Comparison of ENCODE assay signal across 27 mouse cellular contexts in the genomic region with DNA sequence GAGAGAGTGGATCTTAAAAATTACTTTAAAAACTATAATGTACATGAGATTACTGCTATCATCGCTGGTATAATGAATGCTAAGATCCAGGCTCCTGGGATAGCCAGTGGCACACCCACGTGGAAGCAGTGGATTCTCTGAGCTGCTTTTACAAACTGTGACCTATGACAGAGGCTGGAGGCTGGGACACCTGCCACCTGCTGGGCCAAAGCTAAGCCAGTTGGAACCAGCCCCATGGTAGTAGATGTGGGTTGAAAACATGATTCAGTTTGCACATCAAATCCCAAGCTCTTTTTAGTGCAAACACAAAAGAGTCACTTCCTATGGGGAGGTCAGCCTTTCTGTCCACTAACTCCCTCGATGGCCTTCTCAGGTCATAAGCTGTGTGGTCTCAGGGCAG.
DNase-seq lines count a peak whose midpoint lies in the region; ATAC-seq and TF ChIP-seq lines count a peak whose summit lies in the region.
"Had no signal": no experiment of that assay in that cellular context is flagged by ENCODE, and none has a peak within 500 bp of the region (broad histone marks: within the 10 kb centered on the region; RNA-seq: fewer than 3 reads in every experiment).

No protein-coding gene starts in this region.

- peak; percentile 34 for TF ChIP-seq CTCF in heart, adult 2 months (IDR thresholded peaks at IDR 0.05)
- TF ChIP-seq CTCF in kidney, postnatal 0 days (IDR thresholded peaks at IDR 0.05; ENCODE audit: low read depth): peak; percentile 35; the same call in 1 of the 2 replicates
- peak; percentile 18; the same call in 1 of the 2 replicates for TF ChIP-seq CTCF in lung, adult 2 months (IDR thresholded peaks at IDR 0.05; ENCODE audit: insufficient read depth, low read length)

- no peaks in the 10 kb centered on the region for H3K27me3 ChIP-seq in heart, adult 2 months (ENCODE audit: control insufficient read depth, insufficient read depth, low read length)
- H3K27me3 ChIP-seq in kidney, postnatal 0 days (ENCODE audit: insufficient read depth, low read length): no peaks in the 10 kb centered on the region; the same call in 1 of the 2 replicates
- H3K27me3 ChIP-seq: embryonic facial prominence, embryonic 13.5 days; forebrain, embryonic 15.5 days; hindbrain, embryonic 12.5 days; intestine, embryonic 15.5 days; limb, embryonic 15.5 days; midbrain, embryonic 12.5 days; neural tube, embryonic 12.5 days had no signal

- intact Hi-C loops in heart, adult 2 months (cut with DNase I): no loop called here

- H3K27ac ChIP-seq in heart, adult 2 months: no peak overlapping the region
- no peak overlapping the region for H3K27ac ChIP-seq in kidney, postnatal 0 days
- H3K27ac ChIP-seq: embryonic facial prominence, embryonic 13.5 days; forebrain, embryonic 10.5 days; forebrain, embryonic 15.5 days; hindbrain, embryonic 12.5 days; hindbrain, postnatal 0 days; intestine, embryonic 15.5 days; limb, embryonic 10.5 days; limb, embryonic 15.5 days; midbrain, embryonic 12.5 days; neural tube, embryonic 12.5 days had no signal

- WGBS in heart, adult 2 months: 67% methylated on average over 3 of the region's 3 CpGs
- WGBS in kidney, postnatal 0 days: 73% methylated on average over 3 of the region's 3 CpGs
- WGBS in lung, adult 2 months: 77% methylated on average over 3 of the region's 3 CpGs

- no peak for ATAC-seq in kidney, postnatal 0 days (replicated peaks; ENCODE audit: low FRiP score, low read depth)
- ATAC-seq: forebrain, embryonic 15.5 days; hindbrain, postnatal 0 days; intestine, embryonic 15.5 days had no signal

- no peaks in the 10 kb centered on the region for H3K79me2 ChIP-seq in heart, adult 2 months (replicated peaks; ENCODE audit: control insufficient read depth, insufficient read depth, low read length)

- H3K36me3 ChIP-seq in heart, adult 2 months (ENCODE audit: control insufficient read depth, insufficient read depth, low read length): no peaks in the 10 kb centered on the region
- H3K36me3 ChIP-seq in kidney, postnatal 0 days (ENCODE audit: insufficient read depth, low read length): no peaks in the 10 kb centered on the region
- H3K36me3 ChIP-seq: embryonic facial prominence, embryonic 13.5 days; forebrain, embryonic 10.5 days; forebrain, embryonic 15.5 days; hindbrain, embryonic 12.5 days; intestine, embryonic 15.5 days; limb, embryonic 10.5 days; limb, embryonic 15.5 days; midbrain, embryonic 12.5 days; neural tube, embryonic 12.5 days had no signal

- no peak for TF ChIP-seq EP300 in heart, adult 2 months (IDR thresholded peaks at IDR 0.05; ENCODE audit: insufficient read depth, low read depth, low read length)

- no peak overlapping the region for H3K4me2 ChIP-seq in kidney, postnatal 0 days (ENCODE audit: low read length)
- H3K4me2 ChIP-seq: embryonic facial prominence, embryonic 13.5 days; forebrain, embryonic 15.5 days; hindbrain, embryonic 12.5 days; intestine, embryonic 15.5 days; limb, embryonic 15.5 days; midbrain, embryonic 12.5 days; neural tube, embryonic 12.5 days had no signal

- H3K4me1 ChIP-seq in heart, adult 2 months (ENCODE audit: control insufficient read depth, insufficient read depth, low read length): peaks cover 5% of the 10 kb centered on the region
- H3K4me1 ChIP-seq in kidney, postnatal 0 days (replicated peaks; ENCODE audit: insufficient read depth, low read length): no peaks in the 10 kb centered on the region
- peaks cover 4% of the 10 kb centered on the region for H3K4me1 ChIP-seq in lung, adult 2 months (ENCODE audit: control insufficient read depth, insufficient read depth, low read length)
- H3K4me1 ChIP-seq: forebrain, embryonic 10.5 days; forebrain, embryonic 15.5 days; hindbrain, embryonic 12.5 days; limb, embryonic 10.5 days; limb, embryonic 15.5 days; midbrain, embryonic 12.5 days; neural tube, embryonic 12.5 days had no signal

- no peak overlapping the region for H3K9ac ChIP-seq in heart, adult 2 months (ENCODE audit: low read depth, low read length)
- no peak overlapping the region for H3K9ac ChIP-seq in kidney, postnatal 0 days (ENCODE audit: low read depth, low read length)
- H3K9ac ChIP-seq: embryonic facial prominence, embryonic 13.5 days; forebrain, embryonic 15.5 days; hindbrain, embryonic 12.5 days; intestine, embryonic 15.5 days; limb, embryonic 15.5 days; midbrain, embryonic 12.5 days; neural tube, embryonic 12.5 days had no signal

- no peak for TF ChIP-seq POLR2A in heart, adult 2 months (IDR thresholded peaks at IDR 0.05; ENCODE audit: insufficient read depth, low read depth, low read length)
- no peak for TF ChIP-seq POLR2A in lung, adult 2 months (IDR thresholded peaks at IDR 0.05; ENCODE audit: borderline replicate concordance, extremely low read depth, low read depth, low read length)

- no peak overlapping the region for H3K4me3 ChIP-seq in heart, adult 2 months
- no peak overlapping the region for H3K4me3 ChIP-seq in kidney, postnatal 0 days (replicated peaks; ENCODE audit: low read depth, low read length)
- H3K4me3 ChIP-seq in lung, adult 2 months (replicated peaks; ENCODE audit: extremely low read depth, low read depth, low read length): no peak overlapping the region
- H3K4me3 ChIP-seq: embryonic facial prominence, embryonic 13.5 days; forebrain, embryonic 10.5 days; forebrain, embryonic 15.5 days; hindbrain, embryonic 12.5 days; intestine, embryonic 15.5 days; limb, embryonic 10.5 days; limb, embryonic 15.5 days; megakaryocyte, embryonic 14.5 days; midbrain, embryonic 12.5 days; myocyte; neural tube, embryonic 12.5 days had no signal

- no peaks in the 10 kb centered on the region for H3K9me3 ChIP-seq in kidney, postnatal 0 days (replicated peaks; ENCODE audit: low read length)
- H3K9me3 ChIP-seq: embryonic facial prominence, embryonic 13.5 days; forebrain, embryonic 10.5 days; forebrain, embryonic 15.5 days; hindbrain, embryonic 12.5 days; intestine, embryonic 15.5 days; limb, embryonic 10.5 days; limb, embryonic 15.5 days; midbrain, embryonic 12.5 days; neural tube, embryonic 12.5 days had no signal

- DNase-seq in heart, adult 2 months: no peak
- no peak for DNase-seq in heart, postnatal 4 days
- no peak for DNase-seq in kidney, postnatal 0 days (ENCODE audit: low spot score)
- DNase-seq in kidney, postnatal 4 days: no peak
- DNase-seq in lung, adult 2 months: no peak
- no peak for DNase-seq in lung, postnatal 25 days (ENCODE audit: low spot score)
- DNase-seq in layer of hippocampus, adult 11-12 months (ENCODE audit: low spot score): no peak
- DNase-seq: cerebellum, adult 18-20 months; cerebellum, postnatal 10 days; layer of hippocampus, adult 9-11 months; lung, postnatal 36 days; right cerebral cortex, adult 18-20 months; spleen, adult 18-20 months; thymus, adult 2 months; thymus, postnatal 36 days had no signal
